In genomic region chr17:57795408-57795807, GRCm38 (mm10) we compare ENCODE assay signal across 42 mouse cellular contexts. TPM values are rescaled to one million over a fixed set of nuclear protein-coding genes. Genes with fewer than 3 reads are reported as not detected.
"Had no signal": no experiment of that assay in that cellular context is flagged by ENCODE, and none has a peak within 500 bp of the region (broad histone marks: within the 10 kb centered on the region; RNA-seq: fewer than 3 reads in every experiment).

No protein-coding gene starts in this region.

- H3K9ac ChIP-seq: heart, embryonic 13.5 days; heart, embryonic 15.5 days; hindbrain, embryonic 12.5 days; hindbrain, embryonic 14.5 days; kidney, embryonic 15.5 days; limb, embryonic 12.5 days; liver, embryonic 13.5 days had no signal

- H3K4me2 ChIP-seq: heart, embryonic 13.5 days; heart, embryonic 15.5 days; hindbrain, embryonic 12.5 days; hindbrain, embryonic 14.5 days; kidney, embryonic 15.5 days; limb, embryonic 12.5 days; liver, embryonic 11.5 days; liver, embryonic 13.5 days had no signal

- H3K4me3 ChIP-seq: gastrocnemius, adult 2 months; heart, embryonic 10.5 days; heart, embryonic 13.5 days; heart, embryonic 15.5 days; hindbrain, embryonic 10.5 days; hindbrain, embryonic 12.5 days; kidney, embryonic 15.5 days; limb, embryonic 10.5 days; limb, embryonic 12.5 days; liver, embryonic 13.5 days had no signal

- H3K27me3 ChIP-seq: heart, embryonic 13.5 days; heart, embryonic 15.5 days; hindbrain, embryonic 12.5 days; kidney, embryonic 15.5 days; limb, embryonic 12.5 days; liver, embryonic 13.5 days had no signal

- H3K4me1 ChIP-seq: heart, embryonic 10.5 days; heart, embryonic 13.5 days; heart, embryonic 15.5 days; kidney, embryonic 15.5 days; limb, embryonic 10.5 days; limb, embryonic 12.5 days; liver, embryonic 13.5 days had no signal

- H3K36me3 ChIP-seq: heart, embryonic 10.5 days; heart, embryonic 13.5 days; heart, embryonic 15.5 days; hindbrain, embryonic 10.5 days; hindbrain, embryonic 12.5 days; kidney, embryonic 15.5 days; limb, embryonic 10.5 days; limb, embryonic 12.5 days; liver, embryonic 13.5 days had no signal

- ATAC-seq: hindbrain, embryonic 16.5 days; inflammation-experienced regulatory T-cells, adult 6 months had no signal

- H3K9me3 ChIP-seq: heart, embryonic 10.5 days; heart, embryonic 13.5 days; heart, embryonic 15.5 days; hindbrain, embryonic 10.5 days; hindbrain, embryonic 12.5 days; kidney, embryonic 15.5 days; limb, embryonic 10.5 days; limb, embryonic 12.5 days; liver, embryonic 13.5 days had no signal

- DNase-seq: gastrocnemius, adult 2 months; gastrocnemius, postnatal 10 days; gastrocnemius, postnatal 25 days; heart, adult 18-20 months; heart, postnatal 14 days; heart, postnatal 36 days; kidney, adult 11 months; kidney, adult 2 months; kidney, adult 9 months; kidney, postnatal 14 days; kidney, postnatal 36 days; layer of hippocampus, adult 9-11 months; layer of hippocampus, postnatal 36 days; liver; liver, embryonic 13.5 days had no signal

- H3K27ac ChIP-seq: gastrocnemius, adult 2 months; heart, embryonic 10.5 days; heart, embryonic 13.5 days; heart, embryonic 15.5 days; hindbrain, embryonic 10.5 days; hindbrain, embryonic 12.5 days; hindbrain, embryonic 14.5 days; kidney, embryonic 15.5 days; kidney, postnatal 0 days; limb, embryonic 10.5 days; limb, embryonic 12.5 days; liver, embryonic 13.5 days had no signal

RNA-seq across cellular contexts. Expression of gene Cntnap5c, which starts 26.0 kb away (rescaled TPM):
- total RNA-seq: gastrocnemius, adult 2 months; gastrocnemius, postnatal 10 days; gastrocnemius, postnatal 25 days; gastrocnemius, postnatal 4 days; granulocyte monocyte progenitor cell, adult 5-6 weeks; heart, adult 18-20 months; heart, adult 8-10 months; heart, postnatal 14 days; heart, postnatal 36 days had no signal
- polyA plus RNA-seq: heart, embryonic 10.5 days; heart, embryonic 13.5 days; heart, embryonic 15.5 days; heart, postnatal 0 days; inflammation-experienced regulatory T-cells, adult 6 months; kidney, adult 2 months; kidney, embryonic 15.5 days; kidney, postnatal 0 days; large intestine, adult 2 months; limb, embryonic 10.5 days; limb, embryonic 12.5 days; limb, embryonic 14.5 days; liver, embryonic 11.5 days; liver, embryonic 13.5 days had no signal

RNA-seq across cellular contexts. Expression of gene Gm21834, which starts 53.4 kb away (rescaled TPM):
- total RNA-seq: gastrocnemius, adult 2 months; gastrocnemius, postnatal 10 days; gastrocnemius, postnatal 25 days; gastrocnemius, postnatal 4 days; granulocyte monocyte progenitor cell, adult 5-6 weeks; heart, adult 18-20 months; heart, adult 8-10 months; heart, postnatal 14 days; heart, postnatal 36 days; layer of hippocampus, adult 18-20 months; layer of hippocampus, adult 8-10 months; layer of hippocampus, postnatal 14 days; layer of hippocampus, postnatal 36 days; left cerebral cortex, adult 18-20 months; left cerebral cortex, adult 8-10 months; left cerebral cortex, postnatal 14 days; left cerebral cortex, postnatal 36 days had no signal
- polyA plus RNA-seq: frontal cortex, adult 2 months; heart, embryonic 10.5 days; heart, embryonic 13.5 days; heart, embryonic 15.5 days; heart, postnatal 0 days; hindbrain, embryonic 10.5 days; hindbrain, embryonic 12.5 days; hindbrain, embryonic 14.5 days; hindbrain, embryonic 16.5 days; inflammation-experienced regulatory T-cells, adult 6 months; kidney, adult 2 months; kidney, embryonic 15.5 days; kidney, postnatal 0 days; large intestine, adult 2 months; limb, embryonic 10.5 days; limb, embryonic 12.5 days; limb, embryonic 14.5 days; liver, embryonic 11.5 days; liver, embryonic 13.5 days had no signal
